Mouse (Mus musculus) liver, postnatal 0 days (tissue): ENCODE measurements around the gene Rnf215. TPM values are rescaled to one million over a fixed set of nuclear protein-coding genes. Genes with fewer than 3 reads are reported as not detected.
"Not testable (repeated sequence)": the region's sequence is repeated elsewhere in the genome, so short reads cannot be mapped to it uniquely, and the experiment has no call there.

Experiments
- ATAC-seq: fragments of 200-750 bp; cut with Nextera tagmentation; 2 replicates; pipeline ENCODE4 v1.8.0; 2017; ENCODE audit warnings: mild to moderate bottlenecking, moderate library complexity
- DNase-seq: peaks from one replicate; pipeline ENCODE4 v3.0.0-alpha.2; 2016
- H3K27ac ChIP-seq: fragments of 300-500 bp; sonication (generic); 2 replicates; pipeline ENCODE4 v1.5.1; 2014; ENCODE audit warnings: antibody characterized with exemption, moderate library complexity, mild to moderate bottlenecking, low read depth
- H3K27me3 ChIP-seq: fragments of 300-500 bp; sonication (generic); 2 replicates; pipeline ENCODE4 v1.6.1; 2014; ENCODE audit warnings: low read length, control low read depth, mixed read lengths; ENCODE audit not compliant: insufficient read depth
- H3K36me3 ChIP-seq: fragments of 300-500 bp; sonication (generic); replicated peaks from 2 replicates; pipeline ENCODE4 v1.6.1; 2014; ENCODE audit warnings: mild to moderate bottlenecking, control low read depth, low read length, moderate library complexity, mixed read lengths; ENCODE audit not compliant: insufficient read depth
- H3K4me1 ChIP-seq: fragments of 300-500 bp; sonication (generic); 2 replicates; pipeline ENCODE4 v1.6.1; 2014; ENCODE audit warnings: antibody characterized with exemption, mild to moderate bottlenecking, control low read depth; ENCODE audit not compliant: insufficient read depth
- H3K4me2 ChIP-seq: fragments of 300-500 bp; sonication (generic); 2 replicates; pipeline ENCODE4 v1.6.1; 2014; ENCODE audit warnings: low read depth, mild to moderate bottlenecking, low read length, moderate library complexity, mixed read lengths
- H3K4me3 ChIP-seq: fragments of 300-500 bp; sonication (generic); 2 replicates; pipeline ENCODE4 v1.5.1; 2014; ENCODE audit warnings: low read depth, low read length
- H3K9ac ChIP-seq: fragments of 300-500 bp; sonication (generic); replicated peaks from 2 replicates; pipeline ENCODE4 v1.6.1; 2014; ENCODE audit warnings: mild to moderate bottlenecking, moderate library complexity
- H3K9me3 ChIP-seq: fragments of 300-500 bp; sonication (generic); 2 replicates; pipeline ENCODE4 v1.6.1; 2016; ENCODE audit warnings: mild to moderate bottlenecking, control low read depth, low read length, mixed read lengths
- CTCF ChIP-seq: sonication (generic); IDR thresholded peaks from 2 replicates; pipeline ENCODE4 v1.5.1; 2016; ENCODE audit warnings: antibody characterized with exemption, low read depth
- EP300 ChIP-seq: IDR thresholded peaks from 2 replicates; pipeline ENCODE4 v1.6.1; 2016; ENCODE audit warnings: antibody characterized with exemption, low read depth, mild to moderate bottlenecking
- WGBS: fragments of 180-500 bp; shearing (Covaris S2); extraction: QIAGEN DNeasy Blood & Tissue Kit; methylation state at CpG from one replicate; pipeline ENCODE4 v1.1.7; 2014; ENCODE audit not compliant: insufficient replicate concordance; 5-methylcytosine and 5-hydroxymethylcytosine counted together
- polyA plus RNA-seq: library from polyadenylated mRNA; unstranded; fragments of >200 nt; fragmentation: Nextera tagmentation; extraction: Ambion mirVana; gene quantifications from 2 replicates; pipeline ENCODE4 v1.2.1, GENCODE M21; 2015

Rnf215 gene
- polyA plus RNA-seq, 1 experiment from 2014 or later: 6.4 TPM

GRCm38 (mm10) chr11:4112033-4112432 is 23.0 kb upstream of the Rnf215 start:
- no peak for DNase-seq
- WGBS: 69% methylated on average over 4 of the region's 4 CpGs
- peaks cover 18% of the 10 kb centered on the region for H3K36me3 ChIP-seq
- no peaks in the 10 kb centered on the region for H3K9me3 ChIP-seq
- H3K27me3 ChIP-seq: no peaks in the 10 kb centered on the region
- peak; percentile 81 for ATAC-seq
- H3K4me3 ChIP-seq: no peak overlapping the region
- no peak overlapping the region for H3K4me2 ChIP-seq
- H3K4me1 ChIP-seq: peaks cover 33% of the 10 kb centered on the region
- peak overlapping the region; percentile 75 for H3K27ac ChIP-seq
- H3K9ac ChIP-seq: no peak overlapping the region
- no peak for TF ChIP-seq EP300
- no peak for TF ChIP-seq CTCF

GRCm38 (mm10) chr11:4112861-4113260 is 22.1 kb upstream of the Rnf215 start:
- Histone ChIP-seq H3K4me3 (no peak overlapping the region), H3K27me3 (no peaks in the 10 kb centered on the region), H3K36me3 (peaks cover 18% of the 10 kb centered on the region), H3K9me3 (no peaks in the 10 kb centered on the region), H3K4me1 (peaks cover 37% of the 10 kb centered on the region), H3K27ac (peak overlapping the region; percentile 75), H3K9ac (no peak overlapping the region), H3K4me2 (no peak overlapping the region)
- no peak for TF ChIP-seq EP300
- no peak for TF ChIP-seq CTCF
- ATAC-seq (no peak), DNase-seq (no peak)
- 87% methylated on average over 6 of the region's 6 CpGs for WGBS

GRCm38 (mm10) chr11:4113496-4113895 is 21.5 kb upstream of the Rnf215 start:
- Histone ChIP-seq H3K9ac (no peak overlapping the region), H3K36me3 (peaks cover 13% of the 10 kb centered on the region), H3K27ac (no peak overlapping the region), H3K4me2 (no peak overlapping the region), H3K4me3 (no peak overlapping the region), H3K9me3 (no peaks in the 10 kb centered on the region), H3K27me3 (no peaks in the 10 kb centered on the region), H3K4me1 (peaks cover 41% of the 10 kb centered on the region)
- DNase-seq (no peak), ATAC-seq (no peak)
- 74% methylated on average over 4 of the region's 4 CpGs for WGBS
- no peak for TF ChIP-seq CTCF
- TF ChIP-seq EP300: no peak

- H3K4me3 ChIP-seq: no peak overlapping the region
- WGBS: 61% methylated on average over 6 of the region's 6 CpGs
- TF ChIP-seq CTCF (no peak), EP300 (no peak)
- no peaks in the 10 kb centered on the region for H3K9me3 ChIP-seq
- H3K27ac ChIP-seq: no peak overlapping the region
- ATAC-seq (no peak), DNase-seq (no peak)
- H3K9ac ChIP-seq: no peak overlapping the region
- no peaks in the 10 kb centered on the region for H3K27me3 ChIP-seq
- no peak overlapping the region for H3K4me2 ChIP-seq
- H3K36me3 ChIP-seq: peaks cover 12% of the 10 kb centered on the region
- peaks cover 46% of the 10 kb centered on the region for H3K4me1 ChIP-seq
Observed at GRCm38 (mm10) chr11:4113970-4114369, 21.0 kb upstream of the Rnf215 start.

GRCm38 (mm10) chr11:4114541-4114940 is 20.5 kb upstream of the Rnf215 start:
- not testable (repeated sequence) for H3K36me3 ChIP-seq, H3K9ac ChIP-seq, H3K4me3 ChIP-seq, H3K4me2 ChIP-seq, H3K27me3 ChIP-seq, H3K9me3 ChIP-seq, ATAC-seq, DNase-seq, H3K27ac ChIP-seq
- 75% methylated on average over 6 of the region's 6 CpGs for WGBS
- H3K4me1 ChIP-seq: peaks cover 52% of the 10 kb centered on the region

- no peak for ATAC-seq
Observed at GRCm38 (mm10) chr11:4115407-4115806, 19.6 kb upstream of the Rnf215 start.

More at GRCm38 (mm10) chr11:4115407-4115806, 19.6 kb upstream of the Rnf215 start:
- Histone ChIP-seq H3K4me1 (peaks cover 53% of the 10 kb centered on the region), H3K9ac (no peak overlapping the region), H3K27me3 (no peaks in the 10 kb centered on the region), H3K4me3 (no peak overlapping the region), H3K9me3 (no peaks in the 10 kb centered on the region), H3K27ac (no peak overlapping the region), H3K4me2 (peak overlapping the region; percentile 77), H3K36me3 (peaks cover 4% of the 10 kb centered on the region)
- WGBS: 79% methylated on average over 4 of the region's 4 CpGs
- TF ChIP-seq EP300 (no peak), CTCF (no peak)
- no peak for DNase-seq
